Mouse (Mus musculus): ENCODE results near the gene Tmem259. TPM values are rescaled to one million over a fixed set of nuclear protein-coding genes. Genes with fewer than 3 reads are reported as not detected.

Tmem259 gene
- polyA plus RNA-seq, 1 experiment from 2014 or later, result 20.3 TPM

GRCm38 (mm10) chr10:80025463-80025862, 41.3 kb upstream of the Tmem259 start:
- Histone ChIP-seq H3K36me3 (ENCODE audit: control insufficient read depth, insufficient read depth, low read length) (peaks cover 4% of the 10 kb centered on the region; the same call in 1 of the 2 replicates), H3K4me2 (ENCODE audit: low read length) (no peak overlapping the region), H3K9me3 (ENCODE audit: control insufficient read depth, low read length) (no peaks in the 10 kb centered on the region), H3K4me3 (ENCODE audit: control insufficient read depth in 1 of 2, insufficient read depth in 1 of 2, low read depth in 1 of 2, low read length in 2 of 2) (no peak overlapping the region), H3K4me1 (ENCODE audit: control insufficient read depth in 2 of 2, insufficient read depth in 2 of 2, low read length in 2 of 2) (no peaks in the 10 kb centered on the region; a peak in 1 of 4 replicates), H3K27me3 (ENCODE audit: control insufficient read depth, insufficient read depth, low read length) (no peaks in the 10 kb centered on the region), H3K27ac (replicated peaks in 1 of 2; ENCODE audit: control insufficient read depth in 1 of 2, insufficient read depth in 1 of 2, low read depth in 2 of 2, low read length in 2 of 2) (no peak overlapping the region), H3K9ac (ENCODE audit: low read length) (no peak overlapping the region)
- no peak for ATAC-seq (ENCODE audit: insufficient number of reproducible peaks, insufficient read depth, low FRiP score, low read depth)
- 76% methylated on average over 10 of the region's 10 CpGs for WGBS

- H3K4me3 ChIP-seq (ENCODE audit: control insufficient read depth in 1 of 2, insufficient read depth in 1 of 2, low read depth in 1 of 2, low read length in 2 of 2), result no peak overlapping the region
- H3K27me3 ChIP-seq (ENCODE audit: control insufficient read depth, insufficient read depth, low read length), result no peaks in the 10 kb centered on the region
- no peak overlapping the region for H3K9ac ChIP-seq (ENCODE audit: low read length)
- H3K9me3 ChIP-seq (ENCODE audit: control insufficient read depth, low read length), result no peaks in the 10 kb centered on the region
- H3K4me2 ChIP-seq (ENCODE audit: low read length), result no peak overlapping the region
- ATAC-seq (ENCODE audit: insufficient number of reproducible peaks, insufficient read depth, low FRiP score, low read depth), result no peak
- WGBS, result 55% methylated on average over 4 of the region's 4 CpGs
- peaks cover 4% of the 10 kb centered on the region; the same call in 1 of the 2 replicates for H3K36me3 ChIP-seq (ENCODE audit: control insufficient read depth, insufficient read depth, low read length)
- no peak overlapping the region for H3K27ac ChIP-seq (replicated peaks in 1 of 2; ENCODE audit: control insufficient read depth in 1 of 2, insufficient read depth in 1 of 2, low read depth in 2 of 2, low read length in 2 of 2)
- peaks cover 0 to under 1% of the 10 kb centered on the region in 2 experiments; a peak in 1 of 4 replicates for H3K4me1 ChIP-seq (ENCODE audit: control insufficient read depth in 2 of 2, insufficient read depth in 2 of 2, low read length in 2 of 2)
These were observed 40.9 kb upstream of the Tmem259 start for GRCm38 (mm10) chr10:80025044-80025347.

DNA sequence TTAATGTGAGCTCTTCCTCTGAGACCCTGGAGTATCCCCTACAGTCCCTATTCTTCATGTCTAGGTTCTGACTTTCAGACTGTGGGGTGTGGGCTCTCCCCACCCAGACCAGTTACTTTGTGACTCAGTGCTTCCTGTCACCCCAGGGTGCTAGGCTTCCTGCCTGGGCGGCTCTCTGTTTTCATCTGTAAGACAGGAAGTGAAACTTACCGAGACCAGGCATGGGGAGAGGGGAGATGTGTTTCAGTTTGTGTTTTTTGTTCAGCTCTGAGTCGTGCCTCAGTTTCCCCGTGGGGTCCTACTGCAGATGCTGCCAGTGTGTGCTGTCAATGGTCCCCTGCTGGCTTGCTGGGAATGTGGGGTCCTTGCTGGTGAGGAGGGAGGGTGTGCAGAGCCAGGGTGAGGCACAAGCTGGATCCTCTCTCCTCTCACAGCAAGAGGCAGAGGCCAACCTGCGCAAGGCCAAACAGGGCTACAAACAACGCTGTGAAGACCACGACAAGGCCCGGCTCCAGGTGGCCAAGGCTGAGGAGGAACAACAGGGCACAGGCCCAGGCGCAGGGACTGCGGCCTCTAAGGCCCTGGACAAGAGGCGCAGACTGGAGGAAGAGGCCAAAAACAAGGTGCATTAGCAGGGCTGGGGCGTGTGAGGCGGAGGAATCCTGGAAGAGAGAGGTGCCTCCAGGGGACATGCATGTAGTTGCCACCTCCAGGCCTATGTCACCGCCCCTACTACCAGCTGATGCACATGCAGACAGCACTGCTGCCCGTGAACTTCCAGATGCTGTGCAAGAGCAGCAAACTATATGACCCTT, 40.3 kb upstream of the Tmem259 start:
- no peak for ATAC-seq (ENCODE audit: insufficient number of reproducible peaks, insufficient read depth, low FRiP score, low read depth)
- H3K9me3 ChIP-seq (ENCODE audit: control insufficient read depth, low read length), result no peaks in the 10 kb centered on the region
- H3K4me3 ChIP-seq (ENCODE audit: control insufficient read depth in 1 of 2, insufficient read depth in 1 of 2, low read depth in 1 of 2, low read length in 2 of 2), result no peak overlapping the region
- no peaks in the 10 kb centered on the region for H3K27me3 ChIP-seq (ENCODE audit: control insufficient read depth, insufficient read depth, low read length)
- 76% methylated on average over 15 of the region's 15 CpGs for WGBS
- no peak overlapping the region for H3K27ac ChIP-seq (replicated peaks in 1 of 2; ENCODE audit: control insufficient read depth in 1 of 2, insufficient read depth in 1 of 2, low read depth in 2 of 2, low read length in 2 of 2)
- H3K9ac ChIP-seq (ENCODE audit: low read length), result no peak overlapping the region
- H3K4me1 ChIP-seq (ENCODE audit: control insufficient read depth in 2 of 2, insufficient read depth in 2 of 2, low read length in 2 of 2), result peaks cover 2 to 6% of the 10 kb centered on the region in 2 experiments; a peak in 3 of 4 replicates
- peaks cover 4% of the 10 kb centered on the region; the same call in 1 of the 2 replicates for H3K36me3 ChIP-seq (ENCODE audit: control insufficient read depth, insufficient read depth, low read length)
- no peak overlapping the region for H3K4me2 ChIP-seq (ENCODE audit: low read length)

DNA sequence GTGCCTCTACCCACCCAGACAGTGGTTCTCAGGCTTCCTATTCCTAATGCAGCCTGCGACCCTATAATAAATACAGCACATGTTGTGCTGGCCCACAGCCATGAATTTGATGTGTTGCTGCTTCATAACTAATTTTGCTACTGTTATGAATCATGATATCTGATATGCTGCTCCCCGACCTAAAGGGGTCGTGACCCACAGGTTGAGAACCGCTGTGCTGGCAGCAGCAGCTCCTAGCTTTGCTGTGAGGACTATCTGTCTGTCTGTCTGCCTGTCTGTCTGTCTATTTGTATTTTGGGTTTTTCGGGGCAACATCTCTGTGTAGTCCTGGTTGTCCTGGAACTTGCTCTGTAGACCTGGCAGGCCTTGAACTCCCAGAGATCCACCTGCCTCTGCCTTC, 39.6 kb upstream of the Tmem259 start:
- 84% methylated on average over 5 of the region's 5 CpGs for WGBS
- no peak for ATAC-seq (ENCODE audit: insufficient number of reproducible peaks, insufficient read depth, low FRiP score, low read depth)
- Histone ChIP-seq H3K27me3 (ENCODE audit: control insufficient read depth, insufficient read depth, low read length) (no peaks in the 10 kb centered on the region), H3K27ac (replicated peaks in 1 of 2; ENCODE audit: control insufficient read depth in 1 of 2, insufficient read depth in 1 of 2, low read depth in 2 of 2, low read length in 2 of 2) (no peak overlapping the region), H3K36me3 (ENCODE audit: control insufficient read depth, insufficient read depth, low read length) (peaks cover 4% of the 10 kb centered on the region; the same call in 1 of the 2 replicates), H3K9ac (ENCODE audit: low read length) (no peak overlapping the region), H3K4me2 (ENCODE audit: low read length) (no peak overlapping the region), H3K4me1 (ENCODE audit: control insufficient read depth in 2 of 2, insufficient read depth in 2 of 2, low read length in 2 of 2) (peaks cover 9 to 12% of the 10 kb centered on the region in 2 experiments; a peak in 3 of 4 replicates), H3K9me3 (ENCODE audit: control insufficient read depth, low read length) (no peaks in the 10 kb centered on the region), H3K4me3 (ENCODE audit: control insufficient read depth in 1 of 2, insufficient read depth in 1 of 2, low read depth in 1 of 2, low read length in 2 of 2) (no peak overlapping the region)

DNA sequence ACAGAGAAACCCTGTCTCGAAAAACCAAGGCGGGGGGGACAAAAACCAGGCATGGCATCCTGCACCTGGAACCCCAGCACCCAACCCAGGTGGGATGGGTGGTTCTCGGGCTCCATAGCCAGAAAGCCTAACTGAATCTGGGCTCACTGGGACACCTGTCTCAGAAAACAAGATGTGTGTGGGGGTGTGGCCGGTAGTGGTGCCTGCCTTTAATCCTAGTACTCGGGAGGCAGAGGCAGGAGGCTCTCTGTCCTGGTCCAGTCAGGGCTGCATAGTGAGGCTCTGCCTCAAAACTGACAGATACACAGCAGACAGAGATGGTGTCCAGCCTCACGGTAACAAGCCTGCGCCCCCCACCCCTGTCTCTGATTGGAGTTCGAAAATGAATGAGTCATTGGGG, 38.7 kb upstream of the Tmem259 start:
- H3K9ac ChIP-seq (ENCODE audit: low read length), result no peak overlapping the region
- H3K9me3 ChIP-seq (ENCODE audit: control insufficient read depth, low read length), result no peaks in the 10 kb centered on the region
- no peak overlapping the region for H3K4me3 ChIP-seq (ENCODE audit: control insufficient read depth in 1 of 2, insufficient read depth in 1 of 2, low read depth in 1 of 2, low read length in 2 of 2)
- H3K4me1 ChIP-seq (ENCODE audit: control insufficient read depth in 2 of 2, insufficient read depth in 2 of 2, low read length in 2 of 2), result peaks cover 13 to 15% of the 10 kb centered on the region in 2 experiments; a peak in 3 of 4 replicates
- 93% methylated on average over 8 of the region's 8 CpGs for WGBS
- H3K27me3 ChIP-seq (ENCODE audit: control insufficient read depth, insufficient read depth, low read length), result no peaks in the 10 kb centered on the region
- H3K36me3 ChIP-seq (ENCODE audit: control insufficient read depth, insufficient read depth, low read length), result peaks cover 3% of the 10 kb centered on the region; the same call in 1 of the 2 replicates
- ATAC-seq (ENCODE audit: insufficient number of reproducible peaks, insufficient read depth, low FRiP score, low read depth), result no peak
- no peak overlapping the region for H3K4me2 ChIP-seq (ENCODE audit: low read length)
- H3K27ac ChIP-seq (replicated peaks in 1 of 2; ENCODE audit: control insufficient read depth in 1 of 2, insufficient read depth in 1 of 2, low read depth in 2 of 2, low read length in 2 of 2), result no peak overlapping the region

GRCm38 (mm10) chr10:80022164-80022563, 38.0 kb upstream of the Tmem259 start:
- H3K27me3 ChIP-seq (ENCODE audit: control insufficient read depth, insufficient read depth, low read length), result no peaks in the 10 kb centered on the region
- H3K4me3 ChIP-seq (ENCODE audit: control insufficient read depth in 1 of 2, insufficient read depth in 1 of 2, low read depth in 1 of 2, low read length in 2 of 2), result no peak overlapping the region
- no peak overlapping the region for H3K9ac ChIP-seq (ENCODE audit: low read length)
- H3K4me1 ChIP-seq (ENCODE audit: control insufficient read depth in 2 of 2, insufficient read depth in 2 of 2, low read length in 2 of 2), result peaks cover 13 to 15% of the 10 kb centered on the region in 2 experiments; a peak in 3 of 4 replicates
- 85% methylated on average over 12 of the region's 12 CpGs for WGBS
- no peak for ATAC-seq (ENCODE audit: insufficient number of reproducible peaks, insufficient read depth, low FRiP score, low read depth)
- no peak overlapping the region for H3K4me2 ChIP-seq (ENCODE audit: low read length)
- no peak overlapping the region for H3K27ac ChIP-seq (replicated peaks in 1 of 2; ENCODE audit: control insufficient read depth in 1 of 2, insufficient read depth in 1 of 2, low read depth in 2 of 2, low read length in 2 of 2)
- H3K36me3 ChIP-seq (ENCODE audit: control insufficient read depth, insufficient read depth, low read length), result no peaks in the 10 kb centered on the region; the same call in 1 of the 2 replicates
- no peaks in the 10 kb centered on the region for H3K9me3 ChIP-seq (ENCODE audit: control insufficient read depth, low read length)

GRCm38 (mm10) chr10:80021320-80021641, 37.2 kb upstream of the Tmem259 start:
- 91% methylated on average over 13 of the region's 13 CpGs for WGBS
- Histone ChIP-seq H3K27ac (replicated peaks in 1 of 2; ENCODE audit: control insufficient read depth in 1 of 2, insufficient read depth in 1 of 2, low read depth in 2 of 2, low read length in 2 of 2) (no peak overlapping the region), H3K4me3 (ENCODE audit: control insufficient read depth in 1 of 2, insufficient read depth in 1 of 2, low read depth in 1 of 2, low read length in 2 of 2) (no peak overlapping the region), H3K9ac (ENCODE audit: low read length) (no peak overlapping the region), H3K4me2 (ENCODE audit: low read length) (no peak overlapping the region), H3K36me3 (ENCODE audit: control insufficient read depth, insufficient read depth, low read length) (no peaks in the 10 kb centered on the region), H3K4me1 (ENCODE audit: control insufficient read depth in 2 of 2, insufficient read depth in 2 of 2, low read length in 2 of 2) (peaks cover 13 to 15% of the 10 kb centered on the region in 2 experiments; a peak in 3 of 4 replicates), H3K9me3 (ENCODE audit: control insufficient read depth, low read length) (no peaks in the 10 kb centered on the region), H3K27me3 (ENCODE audit: control insufficient read depth, insufficient read depth, low read length) (no peaks in the 10 kb centered on the region)
- ATAC-seq (ENCODE audit: insufficient number of reproducible peaks, insufficient read depth, low FRiP score, low read depth), result no peak

All from heart, embryonic 14.5 days (tissue).